8 mouse cellular contexts compared by ENCODE assay signal in the genomic region with DNA sequence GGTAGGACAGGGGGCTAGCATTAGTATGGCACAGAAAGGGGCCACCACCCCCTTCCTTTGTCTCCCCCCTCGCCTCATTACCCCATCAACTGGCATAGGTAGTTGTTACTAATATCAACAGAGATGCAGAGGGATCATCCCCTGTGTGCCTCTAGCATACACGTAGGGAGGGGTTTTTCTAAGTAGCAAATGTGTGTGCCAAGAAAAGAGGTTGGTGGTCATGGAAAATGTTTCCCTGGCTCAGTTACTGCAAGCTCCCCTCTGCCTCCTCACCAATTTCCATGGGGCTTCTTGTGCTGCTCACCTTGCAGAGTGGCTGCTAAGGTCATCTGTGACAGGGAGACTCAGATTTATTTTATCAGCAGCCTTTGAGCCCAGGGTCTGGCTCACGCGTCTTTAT. TPM values are rescaled to one million over a fixed set of nuclear protein-coding genes. Genes with fewer than 3 reads are reported as not detected.
DNase-seq lines count a peak whose midpoint lies in the region; ATAC-seq and TF ChIP-seq lines count a peak whose summit lies in the region.

No protein-coding gene starts in this region.

- peak overlapping the region; percentile 74 for H3K9ac ChIP-seq in ES-Bruce4 (ENCODE audit: low read depth, poor library complexity, severe bottlenecking)
- H3K9ac ChIP-seq in heart, postnatal 0 days (replicated peaks; ENCODE audit: low read depth, low read length) = peak overlapping the region; percentile 100
- peak overlapping the region; percentile 1; the same call in 1 of the 2 replicates for H3K9ac ChIP-seq in liver, embryonic 15.5 days

- 4% methylated on average over 4 of the region's 4 CpGs for WGBS in heart, postnatal 0 days
- 18% methylated on average over 4 of the region's 4 CpGs for WGBS in liver, embryonic 15.5 days (ENCODE audit: insufficient replicate concordance)

- no peak for ATAC-seq in heart, postnatal 0 days (ENCODE audit: insufficient read depth, low read depth)
- ATAC-seq in liver, embryonic 15.5 days (ENCODE audit: insufficient read depth) = no peak

- peaks cover 38% of the 10 kb centered on the region for H3K36me3 ChIP-seq in ES-Bruce4 (ENCODE audit: control insufficient read depth, insufficient read depth, low read length, poor library complexity, severe bottlenecking)
- peaks cover 44% of the 10 kb centered on the region for H3K36me3 ChIP-seq in heart, postnatal 0 days (replicated peaks; ENCODE audit: control insufficient read depth, insufficient read depth, low read length)
- H3K36me3 ChIP-seq in liver, embryonic 15.5 days (replicated peaks) = peaks cover 18% of the 10 kb centered on the region

- no peaks in the 10 kb centered on the region for H3K27me3 ChIP-seq in ES-Bruce4 (ENCODE audit: control insufficient read depth, insufficient read depth, low read length, poor library complexity, severe bottlenecking)
- no peaks in the 10 kb centered on the region for H3K27me3 ChIP-seq in heart, postnatal 0 days (ENCODE audit: control insufficient read depth, insufficient read depth, low read length)
- peaks cover 66% of the 10 kb centered on the region for H3K27me3 ChIP-seq in liver, embryonic 15.5 days

- TF ChIP-seq POLR2A in ES-Bruce4 (IDR thresholded peaks at IDR 0.05; ENCODE audit: insufficient read depth, low read length) = no peak

- H3K4me2 ChIP-seq in heart, postnatal 0 days (ENCODE audit: low read depth, low read length) = peak overlapping the region; percentile 94
- H3K4me2 ChIP-seq in liver, embryonic 15.5 days = peak overlapping the region; percentile 69

- H3K27ac ChIP-seq in ES-Bruce4 (ENCODE audit: insufficient read depth, low read length) = 0 out of 2 replicates have a peak overlapping the region, but pooled peaks have one; percentile 76
- peak overlapping the region; percentile 100 for H3K27ac ChIP-seq in heart, postnatal 0 days (ENCODE audit: low read depth)
- no peak overlapping the region for H3K27ac ChIP-seq in liver, embryonic 15.5 days (replicated peaks)

- DNase-seq in adrenal gland, postnatal 10 days = peak; percentile 25
- DNase-seq in adrenal gland, adult 18-20 months (ENCODE audit: low spot score in 2 of 2) = no peak
- no peak for DNase-seq in heart, postnatal 0 days (ENCODE audit: low spot score)
- DNase-seq in c-Kit-positive CD71-positive TER-119-positive erythroid progenitor cells, embryonic 14.5 days (ENCODE audit: low spot score) = no peak
- DNase-seq in cerebellum, adult 9-11 months = no peak
- no peak for DNase-seq in frontal cortex, adult 2 months (ENCODE audit: extremely low spot score in 1 of 2, low spot score in 1 of 2)

- no peak for TF ChIP-seq EP300 in ES-Bruce4 (IDR thresholded peaks at IDR 0.05; ENCODE audit: insufficient read depth, low read depth, low read length)
- no peak for TF ChIP-seq EP300 in heart, postnatal 0 days (IDR thresholded peaks at IDR 0.05; ENCODE audit: low read depth)

- H3K4me1 ChIP-seq in ES-Bruce4 (ENCODE audit: control insufficient read depth, insufficient read depth, low read length) = peaks cover 26% of the 10 kb centered on the region
- H3K4me1 ChIP-seq in heart, postnatal 0 days (ENCODE audit: control insufficient read depth, insufficient read depth) = peaks cover 62% of the 10 kb centered on the region
- H3K4me1 ChIP-seq in liver, embryonic 15.5 days (replicated peaks) = peaks cover 36% of the 10 kb centered on the region

- no peak for TF ChIP-seq CTCF in ES-Bruce4 (IDR thresholded peaks at IDR 0.05; ENCODE audit: low read depth, low read length)
- TF ChIP-seq CTCF in heart, postnatal 0 days (IDR thresholded peaks at IDR 0.05; ENCODE audit: low read depth) = no peak

- H3K4me3 ChIP-seq in ES-Bruce4 (ENCODE audit: low read depth, low read length) = peak overlapping the region; percentile 78
- H3K4me3 ChIP-seq in heart, postnatal 0 days (ENCODE audit: low read depth, low read length) = peak overlapping the region; percentile 96
- H3K4me3 ChIP-seq in liver, embryonic 15.5 days (replicated peaks) = peak overlapping the region; percentile 59

- H3K9me3 ChIP-seq in ES-Bruce4 (replicated peaks; ENCODE audit: control insufficient read depth, insufficient read depth, low read length, poor library complexity, severe bottlenecking) = no peaks in the 10 kb centered on the region
- no peaks in the 10 kb centered on the region for H3K9me3 ChIP-seq in heart, postnatal 0 days (replicated peaks; ENCODE audit: control insufficient read depth, low read length)
- H3K9me3 ChIP-seq in liver, embryonic 15.5 days (replicated peaks) = no peaks in the 10 kb centered on the region

RNA-seq across cellular contexts. Expression of gene Amotl2, which starts 2.6 kb away (rescaled TPM):
- 100 to 1,000 TPM; 101 to 154 TPM for total RNA-seq in adrenal gland, postnatal 10 days (2021)
- 100 to 1,000 TPM in 1 of 2 experiments, 10 to 100 TPM in 1; 73.0 to 202 TPM for total RNA-seq in adrenal gland, adult 18-20 months (2021)
- polyA plus RNA-seq in ES-Bruce4 (2011; ENCODE audit: insufficient read depth, insufficient read length, low read depth, missing spikeins) = 227 and 231 TPM in 2 replicates
- total RNA-seq in heart, postnatal 0 days (2014; rRNA removed; ENCODE audit: low replicate concordance) = 115 and 221 TPM in 2 replicates
- 25.3 and 26.0 TPM in 2 replicates for polyA plus RNA-seq in heart, postnatal 0 days (2015; fragmentation: Nextera tagmentation; extraction: Ambion mirVana)
- polyA plus RNA-seq in liver, embryonic 15.5 days (2015; fragmentation: Nextera tagmentation; extraction: Ambion mirVana) = 5.1 and 5.4 TPM in 2 replicates
- polyA plus RNA-seq in frontal cortex, adult 2 months (2012; rRNA removed) = 13.9 and 14.1 TPM in 2 replicates

Comparison
In these comparisons a context has a peak if more than half of its experiments do, and no peak if none do; other contexts are left out.
1. H3K9ac ChIP-seq: peak in every context shown above with its lines; median percentile 100 in heart, postnatal 0 days; 74 in ES-Bruce4; 1 in liver, embryonic 15.5 days.